Mouse (Mus musculus) bone marrow, adult 2 months (tissue): Measurements from ENCODE around the gene Cacna2d3. TPM values are rescaled to one million over a fixed set of nuclear protein-coding genes. Genes with fewer than 3 reads are reported as not detected.

Experiments
- H3K27ac ChIP-seq: fragments of 200-500 bp; 2 replicates; pipeline ENCODE4 v1.5.1; 2012; ENCODE audit warnings: low read depth, mild to moderate bottlenecking, control low read depth, inconsistent platforms, low read length; ENCODE audit not compliant: control insufficient read depth, poor library complexity, insufficient read depth
- H3K4me1 ChIP-seq: fragments of 200-500 bp; 2 replicates; pipeline ENCODE4 v1.6.1; 2011; ENCODE audit warnings: low read length; ENCODE audit not compliant: control insufficient read depth, insufficient read depth
- H3K4me3 ChIP-seq: fragments of 200-500 bp; replicated peaks from 2 replicates; pipeline ENCODE3; 2011; ENCODE audit warnings: mild to moderate bottlenecking, low read depth, low read length, control low read depth; ENCODE audit not compliant: control insufficient read depth
- CTCF ChIP-seq: fragments of 200-500 bp; IDR thresholded peaks from 2 replicates; pipeline ENCODE4 v1.5.1; 2011; ENCODE audit warnings: low read length, control low read depth; ENCODE audit not compliant: control insufficient read depth, insufficient read depth
- POLR2A ChIP-seq: fragments of 200-500 bp; IDR thresholded peaks from 2 replicates; pipeline ENCODE4 v1.6.1; 2011; ENCODE audit warnings: low read depth, mild to moderate bottlenecking, control low read depth, low read length, borderline replicate concordance; ENCODE audit not compliant: control insufficient read depth
- WGBS: fragments of 180-500 bp; shearing (Covaris S2); methylation state at CpG from one replicate; pipeline ENCODE4 v1.1.7; 2018; 5-methylcytosine and 5-hydroxymethylcytosine counted together
- polyA plus RNA-seq: library from polyadenylated mRNA; stranded (reverse); fragments of >200 nt; gene quantifications from 2 replicates; pipeline ENCODE4 v1.2.4, GENCODE M21; 2011; ENCODE audit warnings: low replicate concordance; ENCODE audit not compliant: missing spikeins, insufficient read depth, insufficient read length

Gene Cacna2d3
- polyA plus RNA-seq, 1 experiment, result 1.00 TPM

GRCm38 (mm10) chr14:28950499-28950898, 771.2 kb downstream of the Cacna2d3 start:
- TF ChIP-seq POLR2A (no peak), CTCF (no peak)
- Histone ChIP-seq H3K4me3 (no peak overlapping the region), H3K4me1 (no peaks in the 10 kb centered on the region), H3K27ac (no peak overlapping the region)
- 83% methylated on average over 2 of the region's 2 CpGs for WGBS

GRCm38 (mm10) chr14:28949785-28950184, 771.9 kb downstream of the Cacna2d3 start:
- no peaks in the 10 kb centered on the region for H3K4me1 ChIP-seq
- H3K27ac ChIP-seq, result no peak overlapping the region
- H3K4me3 ChIP-seq, result no peak overlapping the region
- WGBS, result 67% methylated on average over 1 of the region's 1 CpGs
- TF ChIP-seq POLR2A, result no peak
- TF ChIP-seq CTCF, result no peak

- Histone ChIP-seq H3K4me1 (no peaks in the 10 kb centered on the region), H3K27ac (no peak overlapping the region), H3K4me3 (no peak overlapping the region)
- 84% methylated on average over 7 of the region's 7 CpGs for WGBS
- TF ChIP-seq CTCF (no peak), POLR2A (no peak)
Observed at GRCm38 (mm10) chr14:28948019-28948850, 773.4 kb downstream of the Cacna2d3 start.

DNA sequence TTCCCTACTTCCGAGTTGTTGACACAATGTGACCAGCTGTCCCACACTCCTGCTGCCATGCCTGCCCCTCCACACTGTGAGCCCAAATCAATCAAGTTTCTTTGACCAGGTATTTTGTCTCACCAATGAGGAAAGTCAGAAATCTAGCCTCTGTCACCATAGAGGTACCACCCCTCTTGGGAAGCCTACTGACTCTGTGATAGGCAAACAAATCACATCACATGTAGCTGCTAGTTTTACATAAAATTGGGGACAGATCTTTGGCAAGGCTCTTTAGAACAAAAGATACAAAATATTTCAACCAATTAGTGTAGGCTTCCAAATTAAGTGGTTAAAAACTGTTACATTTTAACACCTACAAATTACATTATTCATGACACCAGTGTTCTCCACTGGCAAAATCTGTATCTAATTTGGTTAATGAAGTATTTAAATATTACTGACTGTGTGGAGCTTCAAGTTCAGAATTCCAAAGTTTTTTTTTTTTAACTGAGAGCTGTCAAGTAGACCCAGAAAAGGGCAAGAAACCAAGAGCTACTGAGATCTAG, 788.8 kb downstream of the Cacna2d3 start:
- no peak overlapping the region for H3K4me3 ChIP-seq
- TF ChIP-seq POLR2A (no peak), CTCF (no peak)
- H3K4me1 ChIP-seq, result no peaks in the 10 kb centered on the region
- 78% methylated on average over 1 of the region's 1 CpGs for WGBS
- H3K27ac ChIP-seq, result no peak overlapping the region

DNA sequence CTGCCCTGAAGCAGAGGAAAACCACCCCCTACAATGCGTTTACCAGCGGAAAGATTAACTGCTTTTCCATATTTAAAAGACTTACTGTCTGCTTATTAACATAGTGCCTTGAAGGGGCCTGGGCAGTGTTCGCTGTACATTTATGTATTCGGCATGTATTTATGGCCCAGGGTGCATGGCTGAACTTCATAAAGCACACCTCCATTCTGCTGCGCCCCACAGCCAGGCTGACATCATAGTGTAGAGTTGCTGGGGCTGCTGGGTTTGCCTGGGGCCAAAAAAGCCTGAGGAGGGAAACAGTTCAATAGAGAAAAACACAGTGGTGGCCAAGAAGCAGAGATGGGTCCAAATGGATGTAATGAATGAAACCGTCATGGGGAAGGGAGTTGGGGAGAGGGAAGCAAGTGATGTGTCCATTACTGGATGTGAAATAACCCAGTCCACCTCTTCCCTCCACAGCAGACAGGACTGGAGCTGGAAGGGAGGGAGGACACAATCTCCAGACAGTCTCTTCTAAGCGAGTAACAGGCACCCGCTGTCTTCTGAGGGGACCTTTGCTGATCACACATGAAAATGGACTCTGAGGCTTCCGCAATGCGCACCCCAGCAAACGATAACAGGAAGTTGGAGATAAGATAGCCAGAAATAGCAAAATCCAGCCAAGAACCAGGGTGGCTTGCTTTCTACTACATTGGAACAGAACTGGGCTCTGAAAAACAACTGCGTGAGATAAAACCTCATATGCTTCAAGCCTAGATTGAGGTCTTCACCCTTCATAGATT, 798.3 kb downstream of the Cacna2d3 start:
- 79% methylated on average over 12 of the region's 12 CpGs for WGBS
- no peak for TF ChIP-seq POLR2A
- TF ChIP-seq CTCF, result no peak
- Histone ChIP-seq H3K27ac (no peak overlapping the region), H3K4me1 (no peaks in the 10 kb centered on the region), H3K4me3 (no peak overlapping the region)

- Histone ChIP-seq H3K4me1 (no peaks in the 10 kb centered on the region), H3K27ac (no peak overlapping the region), H3K4me3 (no peak overlapping the region)
- TF ChIP-seq CTCF (no peak), POLR2A (no peak)
- 72% methylated on average over 5 of the region's 5 CpGs for WGBS
Observed at GRCm38 (mm10) chr14:28918871-28919270, 802.8 kb downstream of the Cacna2d3 start.

DNA sequence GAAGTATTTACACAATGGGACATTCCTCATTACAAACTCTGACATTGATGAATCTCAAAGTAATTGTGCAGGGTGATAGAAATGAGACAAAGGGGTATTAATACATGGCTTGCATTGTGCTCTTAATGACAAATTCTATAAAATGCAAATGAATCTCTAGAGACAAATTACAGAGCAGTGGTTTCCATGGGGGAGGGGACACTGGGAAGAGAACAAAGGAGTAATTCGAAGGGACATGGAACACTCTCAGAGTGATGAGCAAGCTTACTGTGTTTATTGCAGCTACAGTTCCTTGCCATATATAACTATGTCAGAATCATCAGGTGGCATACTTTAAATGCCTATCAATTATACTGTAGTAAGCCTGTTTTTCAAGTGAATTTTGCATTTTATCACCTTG, 806.7 kb downstream of the Cacna2d3 start:
- no peak overlapping the region for H3K27ac ChIP-seq
- WGBS, result 53% methylated on average over 1 of the region's 1 CpGs
- no peak overlapping the region for H3K4me3 ChIP-seq
- H3K4me1 ChIP-seq, result no peaks in the 10 kb centered on the region
- TF ChIP-seq CTCF (no peak), POLR2A (no peak)

DNA sequence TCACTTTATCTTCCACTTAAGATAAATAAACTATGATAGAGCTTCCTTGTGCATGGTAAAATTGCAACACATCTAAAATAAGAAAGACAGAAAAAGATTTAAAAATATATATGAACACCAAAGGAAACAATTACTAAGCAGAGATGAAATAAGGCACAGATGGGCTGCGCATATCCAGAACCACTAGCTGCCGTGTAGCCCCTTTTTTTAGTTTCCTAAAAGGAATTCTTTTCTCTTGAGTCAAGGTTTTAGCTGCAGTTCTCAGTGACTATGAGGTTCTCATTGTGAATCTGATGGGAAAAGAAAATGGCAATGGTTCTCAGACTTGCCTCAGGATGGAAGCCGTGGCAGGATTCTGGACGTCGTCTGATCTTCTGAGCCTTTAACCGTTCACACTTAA, 814.0 kb downstream of the Cacna2d3 start:
- WGBS, result 89% methylated on average over 6 of the region's 6 CpGs
- Histone ChIP-seq H3K27ac (no peak overlapping the region), H3K4me3 (no peak overlapping the region), H3K4me1 (no peaks in the 10 kb centered on the region)
- TF ChIP-seq POLR2A (no peak), CTCF (no peak)

GRCm38 (mm10) chr14:28892530-28892929, 829.1 kb downstream of the Cacna2d3 start:
- no peaks in the 10 kb centered on the region for H3K4me1 ChIP-seq
- no peak overlapping the region for H3K27ac ChIP-seq
- no peak overlapping the region for H3K4me3 ChIP-seq
- no peak for TF ChIP-seq CTCF
- TF ChIP-seq POLR2A, result no peak
- WGBS, result 74% methylated on average over 3 of the region's 3 CpGs
